Mouse (Mus musculus): ENCODE measurements around the gene Dgki. TPM values are rescaled to one million over a fixed set of nuclear protein-coding genes. Genes with fewer than 3 reads are reported as not detected.

The Dgki gene
- polyA plus RNA-seq, 1 experiment from 2014 or later, result 0.14 TPM

DNA sequence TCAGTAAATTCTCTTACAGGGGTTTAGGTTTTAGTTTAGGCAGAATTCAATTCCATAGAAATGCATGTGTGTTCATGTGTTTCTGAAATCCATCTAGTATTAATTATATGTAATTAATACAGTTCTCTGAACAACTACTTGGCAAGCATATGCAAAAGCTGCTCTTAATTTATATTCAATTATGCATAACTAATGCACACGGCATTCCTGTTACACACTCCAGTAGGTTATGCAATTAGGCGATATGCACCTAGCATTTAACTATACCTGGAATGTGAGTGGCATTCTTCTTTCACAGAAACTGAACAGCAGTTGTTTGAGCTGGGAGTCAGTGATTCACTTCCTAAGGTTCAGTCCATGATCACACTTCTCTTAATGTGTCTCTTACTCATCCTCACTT lies 370.2 kb downstream of the Dgki start:
- DNase-seq (ENCODE audit: low spot score), result no peak

DNA sequence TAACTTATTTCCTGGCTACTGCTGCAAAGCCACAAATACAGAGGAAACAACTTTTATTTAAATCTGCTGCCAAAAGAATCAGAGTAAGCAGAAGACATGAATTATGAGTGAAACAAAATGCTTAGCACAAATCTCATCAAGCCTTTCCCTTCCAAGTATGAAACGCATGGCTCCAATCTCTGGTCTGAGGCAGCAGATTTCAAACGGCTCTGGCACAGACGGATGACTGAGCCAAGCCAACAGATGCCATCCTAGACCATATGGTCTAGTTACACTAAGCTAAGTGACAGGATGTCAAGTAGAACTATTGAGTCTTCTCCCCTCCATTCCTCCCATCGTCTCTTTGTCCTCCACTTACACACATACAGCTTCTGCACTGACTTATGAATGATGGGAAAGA lies 373.5 kb downstream of the Dgki start:
- no peak for DNase-seq (ENCODE audit: low spot score)

DNA sequence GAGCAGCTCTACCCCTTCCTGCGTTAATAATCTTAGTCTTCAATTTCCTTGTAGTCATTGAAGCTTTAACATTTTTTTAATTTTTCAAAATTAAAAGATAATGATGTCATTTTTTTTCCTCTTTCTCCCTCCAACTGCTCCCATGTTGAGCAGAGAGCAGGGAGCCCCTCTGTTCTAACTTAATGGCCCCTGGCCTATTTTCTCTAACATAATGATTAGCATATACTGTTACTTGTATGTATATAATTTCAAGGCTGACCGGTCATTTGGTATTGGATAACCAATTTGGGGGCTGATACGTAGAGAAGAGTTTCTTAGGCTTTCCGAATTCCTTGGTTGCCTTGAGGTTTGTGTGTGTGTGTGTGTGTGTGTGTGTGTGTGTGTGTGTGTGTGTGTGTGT lies 378.0 kb downstream of the Dgki start:
- DNase-seq (ENCODE audit: low spot score), result no peak

DNA sequence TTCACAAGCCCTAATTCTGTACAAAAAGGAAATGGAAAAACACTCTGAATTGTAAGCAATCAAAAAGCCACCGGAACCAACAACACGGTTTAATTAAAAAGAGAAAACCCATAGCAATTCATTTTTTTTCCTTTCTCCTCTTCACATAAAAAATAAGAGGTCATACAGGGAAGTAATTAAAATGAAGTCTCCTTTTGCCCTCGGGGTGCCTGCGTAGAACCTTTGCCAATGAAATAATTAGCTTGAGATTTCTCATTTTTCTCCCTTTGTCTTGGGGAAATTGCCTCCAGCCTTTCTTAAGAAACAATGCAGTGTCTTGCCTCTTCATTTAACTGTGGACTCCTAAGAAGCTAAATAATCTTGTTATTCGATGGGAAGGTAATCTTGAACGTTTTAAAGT lies 388.4 kb downstream of the Dgki start:
- DNase-seq (ENCODE audit: low spot score), result no peak

DNA sequence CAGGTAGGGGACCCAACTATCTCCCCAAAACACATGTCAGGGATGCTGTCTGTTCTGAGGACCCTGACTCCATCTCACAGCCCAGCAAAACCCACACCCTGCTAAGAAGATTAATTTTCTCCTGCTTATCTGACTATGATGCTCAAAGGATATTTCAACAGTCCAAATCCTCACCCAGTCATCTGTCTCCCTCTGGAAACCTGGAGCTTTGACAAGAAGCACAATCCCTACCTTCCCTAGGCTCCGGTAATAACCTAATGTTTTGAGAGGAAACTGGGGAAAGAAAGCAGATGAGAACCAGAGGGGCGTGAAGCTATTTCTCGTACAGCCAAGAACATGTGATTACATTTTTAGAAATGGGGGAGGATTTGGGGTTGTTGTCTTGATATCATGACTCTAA lies 392.8 kb downstream of the Dgki start:
- DNase-seq (ENCODE audit: low spot score), result no peak

DNA sequence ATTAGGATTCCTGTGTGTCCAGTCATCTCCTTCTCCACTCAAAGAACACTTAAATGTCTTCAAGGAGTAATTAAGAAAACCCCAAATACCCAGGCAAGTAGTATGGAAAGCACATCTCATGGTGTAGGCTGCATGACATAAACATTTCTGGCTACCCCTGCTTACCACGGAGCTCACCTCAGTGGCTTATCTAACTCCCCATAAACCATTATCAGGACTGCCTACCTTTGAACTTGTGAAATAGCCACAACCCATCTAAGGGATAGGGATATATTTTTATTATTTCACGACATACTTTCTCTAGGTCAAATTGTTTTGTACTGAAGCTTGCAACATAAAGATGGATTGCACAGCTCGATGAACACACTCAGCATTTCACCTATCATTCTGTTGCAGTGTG lies 394.0 kb downstream of the Dgki start:
- DNase-seq (ENCODE audit: low spot score), result no peak

DNA sequence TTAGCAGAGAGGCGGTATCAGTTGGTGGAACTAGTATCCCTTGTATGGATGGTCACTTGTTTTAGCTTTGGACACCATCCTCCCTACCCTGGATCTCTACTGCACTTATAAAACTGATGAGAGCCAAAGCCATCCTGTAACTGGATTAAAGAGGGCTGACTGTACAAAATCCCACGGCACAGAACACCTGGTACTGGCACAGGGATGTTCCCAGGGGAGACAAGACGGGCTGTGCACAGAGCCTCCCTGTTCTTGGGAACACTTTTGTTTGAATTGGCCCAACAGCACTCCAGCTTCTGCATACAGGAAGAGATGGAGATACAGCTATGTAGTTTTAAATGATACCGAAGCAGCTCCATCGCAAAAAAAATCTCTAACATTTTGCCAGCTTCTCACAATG lies 395.1 kb downstream of the Dgki start:
- no peak for DNase-seq (ENCODE audit: low spot score)

DNA sequence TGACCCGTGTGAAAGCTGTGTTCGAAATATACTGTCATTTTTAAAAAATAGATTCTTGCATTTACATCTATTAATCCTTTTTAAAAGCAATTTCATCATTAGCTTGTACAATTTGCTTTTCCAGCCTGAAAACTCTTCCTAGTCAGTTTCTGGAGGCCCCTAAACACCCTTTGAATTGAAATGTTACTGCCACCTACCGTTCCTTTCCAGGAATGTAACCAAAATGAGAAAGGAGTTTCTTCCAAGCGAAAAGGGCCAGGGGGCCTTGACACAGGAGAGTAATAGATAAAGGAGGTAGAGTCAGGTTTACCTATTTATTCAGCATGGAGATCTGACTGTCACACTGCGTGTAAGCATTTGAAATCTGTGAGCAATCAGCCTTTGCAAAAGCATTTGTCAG lies 396.2 kb downstream of the Dgki start:
- no peak for DNase-seq (ENCODE audit: low spot score)

DNA sequence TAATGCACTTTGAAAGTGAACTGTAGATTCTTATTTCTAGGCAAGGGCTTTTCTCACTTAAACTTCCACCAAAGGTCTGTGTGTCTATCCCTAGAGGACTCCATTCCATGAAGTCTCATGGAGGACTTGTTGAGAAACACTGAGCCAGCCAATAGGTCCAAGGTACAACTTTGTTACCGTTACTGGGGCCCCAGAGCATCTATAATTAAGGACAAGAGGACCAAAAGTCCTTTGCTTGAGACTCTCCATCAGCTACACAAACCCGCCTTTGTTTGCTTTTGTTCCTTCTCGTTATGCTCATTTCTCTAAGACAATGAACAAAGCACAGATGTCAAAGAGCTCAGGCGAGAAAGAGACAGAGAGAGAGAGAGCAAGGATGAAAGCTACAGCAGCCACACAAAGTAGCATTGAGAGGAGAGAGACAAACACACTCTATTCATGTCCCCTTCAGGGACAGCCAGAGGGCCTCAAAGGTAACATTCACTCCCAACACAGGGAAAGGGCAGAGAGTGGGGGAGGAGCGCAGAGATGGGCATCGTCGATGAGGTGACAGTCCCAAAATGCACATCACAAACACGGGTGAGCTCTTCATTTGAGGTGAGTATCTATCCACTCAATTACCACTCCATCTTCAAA lies 396.7 kb downstream of the Dgki start:
- DNase-seq (ENCODE audit: low spot score), result no peak

DNA sequence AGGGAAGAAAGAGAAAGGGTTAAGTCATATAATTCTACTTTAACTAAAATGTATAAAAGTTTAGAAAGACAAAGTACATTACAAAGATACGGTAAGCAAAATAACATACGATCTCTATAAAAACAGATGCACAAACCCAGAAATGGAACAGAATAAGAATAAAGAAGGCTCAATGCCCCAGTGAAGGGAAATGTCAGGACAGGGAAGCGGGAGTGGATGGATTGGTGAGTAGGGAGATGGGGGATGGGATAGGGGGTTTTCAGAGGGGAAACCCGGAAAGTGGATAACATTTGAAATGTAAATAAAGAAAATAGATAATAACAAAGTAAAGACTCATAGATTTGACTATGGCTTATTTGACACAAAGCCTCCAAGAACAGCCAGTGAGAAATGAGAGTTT lies 400.1 kb downstream of the Dgki start:
- no peak for DNase-seq (ENCODE audit: low spot score)

DNA sequence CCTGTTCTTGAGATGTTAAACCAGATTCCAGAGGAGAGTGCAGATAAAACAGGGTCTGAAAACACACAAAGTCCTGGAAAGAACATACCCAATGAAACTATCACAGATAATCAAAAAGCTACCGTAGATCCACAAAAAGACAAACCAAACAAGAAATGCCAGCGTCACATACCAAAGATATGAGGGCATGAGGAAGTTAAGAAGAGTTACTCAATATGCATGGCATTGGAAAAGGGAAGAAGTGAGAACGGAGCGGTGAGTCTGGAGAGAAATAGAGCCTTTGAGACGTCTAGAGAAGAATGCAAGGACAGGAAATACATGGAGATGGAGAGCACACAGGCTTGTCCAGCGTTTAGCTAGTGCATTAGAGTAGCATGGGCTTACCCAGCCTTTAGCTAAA lies 401.6 kb downstream of the Dgki start:
- no peak for DNase-seq (ENCODE audit: low spot score)

DNA sequence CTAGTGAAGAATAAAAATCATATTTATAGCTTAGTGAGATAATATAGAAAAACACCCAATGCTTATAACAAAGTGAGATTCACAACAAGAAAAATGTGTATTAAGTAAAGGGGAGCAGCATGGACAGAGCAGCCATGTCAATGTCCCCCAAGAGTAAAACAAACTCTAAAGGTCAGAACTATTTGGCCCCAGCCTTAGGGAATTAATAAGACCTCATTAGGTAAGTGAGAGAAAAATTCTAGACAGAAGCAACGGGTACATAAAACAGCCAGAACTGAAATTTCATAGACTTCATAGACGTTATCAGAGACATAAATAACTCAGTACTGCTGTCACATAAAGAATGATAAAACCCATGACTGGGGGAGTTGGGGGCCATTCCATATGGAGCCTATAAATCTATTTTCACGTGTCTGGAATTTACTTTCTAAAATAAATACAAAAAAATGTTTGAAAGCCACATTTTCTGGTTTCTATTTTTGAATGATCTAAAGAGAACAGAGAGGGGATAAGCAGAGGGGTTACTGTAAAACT lies 402.3 kb downstream of the Dgki start:
- no peak for DNase-seq (ENCODE audit: low spot score)

DNA sequence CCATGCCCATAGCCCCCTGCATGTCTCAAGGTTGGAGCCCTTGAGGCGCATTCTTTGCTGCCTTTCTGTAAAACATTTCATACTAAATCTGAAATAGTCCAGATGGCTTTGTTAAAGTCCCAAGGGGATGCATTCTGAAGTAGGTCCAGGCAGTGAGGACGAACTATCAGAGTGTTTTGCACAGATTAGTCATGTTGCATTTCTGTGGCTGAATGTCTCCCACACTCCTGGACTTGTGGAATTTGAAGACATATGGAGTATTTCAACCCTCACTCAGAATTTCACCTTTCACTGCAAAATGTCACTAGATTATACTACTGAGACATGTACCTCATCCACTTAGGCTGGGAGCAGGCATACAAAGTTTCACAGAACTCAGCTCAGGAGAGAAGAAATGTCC lies 403.3 kb downstream of the Dgki start:
- DNase-seq (ENCODE audit: low spot score), result no peak

DNA sequence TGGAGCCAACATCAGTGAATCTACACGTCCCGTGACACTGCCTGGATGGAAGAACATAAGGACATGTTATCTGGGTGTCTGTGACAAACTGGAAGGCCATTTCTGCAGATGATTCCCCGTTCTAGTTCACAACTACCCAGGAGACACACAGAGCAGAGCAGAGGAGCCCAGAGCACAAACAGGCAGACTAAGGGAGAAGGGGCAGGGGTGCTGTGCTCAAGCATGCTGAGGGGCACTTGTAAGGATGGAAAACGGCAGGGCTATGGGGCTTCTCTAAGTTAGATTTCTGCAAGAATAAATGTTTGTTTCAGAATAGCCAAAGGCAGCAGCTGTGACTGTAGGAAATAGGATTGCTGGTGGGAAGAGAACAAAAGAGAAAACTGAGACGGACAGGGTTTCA lies 408.2 kb downstream of the Dgki start:
- DNase-seq (ENCODE audit: low spot score), result no peak

DNA sequence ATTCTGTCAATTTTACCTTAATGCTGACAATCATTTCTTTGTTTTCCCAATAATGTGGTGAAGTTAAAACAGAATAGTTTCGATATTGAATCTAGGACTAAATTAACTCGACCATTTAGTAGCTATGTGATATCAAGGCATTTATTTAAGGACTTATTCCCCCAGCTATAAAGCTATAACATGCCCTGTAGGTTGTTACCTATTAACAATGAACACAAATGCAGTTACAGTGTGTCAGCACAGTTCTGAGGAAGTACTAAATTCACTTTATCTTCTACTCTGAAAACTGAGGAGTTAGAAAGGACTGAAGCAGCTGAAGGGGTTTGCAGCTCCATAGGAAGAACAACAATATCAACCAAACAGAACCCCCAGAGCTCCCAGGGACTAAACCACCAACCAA lies 409.2 kb downstream of the Dgki start:
- DNase-seq (ENCODE audit: low spot score), result no peak

DNA sequence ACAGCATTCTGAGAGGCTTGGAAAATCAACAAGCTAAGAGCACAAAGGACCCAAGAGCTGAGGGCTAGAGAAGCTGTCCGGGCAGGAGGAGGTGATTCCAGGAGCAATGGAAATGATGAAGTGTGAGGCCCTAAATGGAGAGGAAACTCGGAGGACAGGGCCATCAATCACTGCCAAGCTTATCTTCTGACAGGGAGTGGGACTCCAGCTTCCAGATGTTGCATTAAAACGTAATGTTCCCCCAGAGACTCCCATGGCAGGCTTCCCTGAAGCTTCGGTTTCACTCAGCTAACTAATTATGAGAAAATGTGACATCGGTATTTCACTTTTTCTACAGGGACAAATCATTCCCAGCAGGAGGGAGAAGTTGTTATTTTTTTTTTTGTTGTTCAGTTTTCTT lies 409.7 kb downstream of the Dgki start:
- DNase-seq (ENCODE audit: low spot score), result no peak

DNA sequence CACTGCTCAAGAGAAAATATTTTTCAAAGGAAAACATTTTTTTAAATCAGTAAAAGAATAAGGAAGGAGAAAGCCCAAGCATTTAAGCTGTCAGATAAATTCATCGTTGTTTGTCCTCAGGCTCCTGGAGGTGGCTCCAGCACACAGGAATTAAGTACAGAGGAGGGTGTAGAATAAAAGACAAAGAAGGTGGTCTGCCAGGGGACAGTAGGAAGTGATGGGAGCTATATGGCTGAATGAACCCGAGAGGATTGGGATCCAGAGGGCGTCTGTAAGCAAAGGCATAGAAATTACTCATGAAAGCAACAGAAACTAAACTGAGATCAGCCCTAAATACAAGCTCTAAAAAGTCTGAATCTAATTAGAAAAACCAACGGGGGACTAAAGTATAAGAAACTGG lies 418.7 kb downstream of the Dgki start:
- DNase-seq (ENCODE audit: low spot score), result no peak

DNA sequence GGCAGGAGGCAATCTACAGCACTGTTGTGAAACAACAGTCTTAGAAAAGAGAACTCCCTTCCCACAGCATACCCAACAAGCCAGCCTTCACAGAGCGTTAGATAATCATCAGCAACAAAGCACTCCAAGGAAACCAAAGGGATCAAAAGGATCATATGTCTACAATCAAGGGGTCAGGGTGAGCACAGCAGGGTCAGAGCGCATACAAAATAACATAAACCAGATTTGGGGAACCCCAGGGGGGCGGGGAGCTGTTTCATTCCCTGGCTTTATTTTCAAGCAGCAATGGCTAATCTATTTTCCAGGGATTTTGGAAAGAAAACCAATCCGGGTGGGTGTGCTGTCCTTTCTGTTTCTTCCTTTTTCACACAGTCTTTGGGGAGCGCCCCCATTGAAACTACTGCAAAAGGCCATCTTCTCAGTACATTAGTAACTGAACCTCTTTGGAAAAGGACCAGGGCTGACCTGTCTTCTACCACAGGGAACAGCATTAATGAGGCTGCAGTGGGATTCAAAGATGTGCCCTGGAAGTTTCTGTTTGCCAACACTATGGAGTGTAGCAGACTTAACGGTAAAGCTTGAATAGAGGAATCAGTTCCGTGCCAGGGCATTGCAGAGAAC lies 419.2 kb downstream of the Dgki start:
- DNase-seq (ENCODE audit: low spot score), result no peak

DNA sequence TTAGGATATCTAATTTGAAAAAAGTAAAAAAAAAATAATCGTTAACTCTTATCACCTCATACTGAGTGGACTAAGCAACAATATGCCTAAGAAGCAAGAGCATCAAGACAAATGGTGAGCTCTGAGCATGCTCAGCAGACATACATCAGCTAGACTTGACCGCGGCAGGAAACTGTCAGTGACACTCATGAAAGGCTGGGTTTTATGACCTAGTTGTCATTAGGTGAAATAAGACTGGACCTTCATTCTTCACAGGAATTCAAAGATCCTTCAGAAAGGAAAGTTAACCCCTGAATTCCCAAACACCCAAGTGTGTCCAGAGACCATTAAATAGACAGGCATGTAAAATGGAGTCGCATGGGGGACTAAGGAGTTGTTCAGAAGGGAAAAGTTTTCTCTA lies 422.6 kb downstream of the Dgki start:
- no peak for DNase-seq (ENCODE audit: low spot score)

DNA sequence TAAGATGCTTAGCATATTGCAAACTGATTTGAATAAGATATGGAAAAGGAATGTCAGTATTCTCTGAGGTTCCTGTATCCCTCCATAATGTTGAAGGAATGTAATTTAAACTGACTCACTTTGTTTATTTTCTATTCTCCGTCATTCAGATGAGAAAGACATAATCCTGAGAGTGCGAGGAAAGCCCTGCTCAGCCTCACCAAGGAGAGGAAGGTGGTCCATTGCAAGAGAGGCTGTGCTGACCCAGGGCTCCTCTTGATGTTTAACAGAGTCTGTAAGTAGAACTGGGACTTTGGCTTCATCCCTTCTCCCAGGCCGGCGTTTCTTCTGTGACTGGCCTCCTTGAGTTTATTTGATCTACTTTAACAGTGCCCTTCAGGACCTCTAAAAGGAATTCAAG lies 423.6 kb downstream of the Dgki start:
- no peak for DNase-seq (ENCODE audit: low spot score)

DNA sequence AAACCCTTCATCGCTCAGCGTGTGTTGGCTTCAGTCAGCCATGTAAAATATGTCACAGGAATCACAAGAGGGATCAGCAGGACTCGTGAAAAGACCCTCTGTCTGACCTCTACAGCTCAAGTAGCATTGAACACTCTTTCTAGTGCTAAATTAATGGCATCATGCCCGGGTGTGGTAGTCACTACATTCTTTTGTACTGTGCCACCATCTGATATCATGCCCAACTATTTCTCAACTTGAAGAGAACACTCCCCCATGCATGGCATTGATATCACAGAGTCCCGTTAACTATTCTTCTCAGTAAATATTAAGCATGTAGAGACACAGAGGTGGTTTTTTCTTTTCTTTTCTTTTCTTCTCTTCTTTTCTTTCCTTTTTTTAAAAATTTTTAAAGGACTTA lies 424.1 kb downstream of the Dgki start:
- DNase-seq (ENCODE audit: low spot score), result no peak

DNA sequence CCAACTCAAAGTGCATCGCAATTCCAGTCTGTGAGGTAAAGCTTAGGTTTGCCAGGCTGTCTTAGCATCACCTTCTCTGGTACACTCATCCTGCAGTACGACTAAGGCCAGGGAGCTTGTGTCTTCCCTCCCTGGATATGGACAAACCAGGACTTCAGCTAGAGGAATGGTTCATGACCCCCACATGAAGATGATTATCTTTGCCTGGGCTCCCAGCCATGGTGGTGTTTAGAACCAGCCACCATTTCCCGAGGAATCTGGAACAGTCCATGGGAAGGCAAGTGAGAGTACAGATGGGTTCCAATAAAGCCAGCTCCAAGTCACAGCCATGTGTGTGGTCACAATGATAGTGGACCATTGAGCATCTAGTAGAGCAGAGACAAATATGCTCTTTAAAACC lies 427.1 kb downstream of the Dgki start:
- DNase-seq (ENCODE audit: low spot score), result no peak

DNA sequence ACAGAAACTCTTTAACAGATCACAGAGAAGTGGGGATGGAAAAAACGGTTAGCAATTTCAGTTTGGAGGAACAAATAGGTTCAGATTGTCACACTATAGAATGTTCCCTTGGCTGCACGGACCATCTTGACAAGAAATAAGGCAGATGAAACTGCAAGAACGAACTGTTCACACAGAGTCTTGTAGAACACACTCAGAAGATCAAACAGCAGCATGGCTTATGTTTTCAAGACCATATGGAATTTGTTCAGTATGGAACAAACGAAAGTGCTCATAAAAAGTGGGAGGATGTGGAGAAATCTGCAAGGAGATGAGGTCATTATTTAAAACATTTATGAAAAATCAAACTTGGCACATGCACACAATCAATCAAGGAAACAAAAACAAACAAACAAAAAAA lies 431.8 kb downstream of the Dgki start:
- DNase-seq (ENCODE audit: low spot score), result no peak
